Mouse (Mus musculus) erythroblast, embryonic 14.5 days (primary cell): Measurements from ENCODE around the gene Olfr288.

ENCODE experiments used
- GATA1 ChIP-seq: IDR thresholded peaks from 2 replicates; pipeline ENCODE4 v1.6.1; 2012; ENCODE audit warnings: low read length, inconsistent platforms, mixed read lengths
- TAL1 ChIP-seq: IDR thresholded peaks from 3 replicates; pipeline ENCODE4 v1.6.1; 2012; ENCODE audit warnings: low read length, inconsistent platforms, mixed read lengths

DNA sequence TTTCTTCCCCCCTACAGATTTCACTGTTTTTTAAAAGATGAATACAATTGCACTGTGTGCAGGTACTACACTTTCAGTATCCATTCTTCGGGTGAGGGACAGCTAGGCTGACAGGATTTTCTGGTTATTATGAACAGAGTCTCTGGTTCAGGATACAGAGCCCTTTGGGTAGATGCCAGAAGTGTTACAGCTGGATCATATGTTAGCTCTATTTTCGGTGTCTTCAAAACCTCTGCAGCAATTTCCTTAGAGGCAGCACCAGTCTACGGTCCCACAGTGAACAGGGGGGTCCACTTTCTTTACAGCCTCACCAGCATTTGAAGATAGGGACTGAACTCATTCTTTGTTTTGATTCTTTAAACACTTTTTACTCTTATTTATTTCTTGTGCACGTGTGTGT is 10.9 kb downstream of the Olfr288 start:
- TF ChIP-seq TAL1: no peak
- no peak for TF ChIP-seq GATA1
